Mouse (Mus musculus): ENCODE data around the gene Fbrsl1.

DNA sequence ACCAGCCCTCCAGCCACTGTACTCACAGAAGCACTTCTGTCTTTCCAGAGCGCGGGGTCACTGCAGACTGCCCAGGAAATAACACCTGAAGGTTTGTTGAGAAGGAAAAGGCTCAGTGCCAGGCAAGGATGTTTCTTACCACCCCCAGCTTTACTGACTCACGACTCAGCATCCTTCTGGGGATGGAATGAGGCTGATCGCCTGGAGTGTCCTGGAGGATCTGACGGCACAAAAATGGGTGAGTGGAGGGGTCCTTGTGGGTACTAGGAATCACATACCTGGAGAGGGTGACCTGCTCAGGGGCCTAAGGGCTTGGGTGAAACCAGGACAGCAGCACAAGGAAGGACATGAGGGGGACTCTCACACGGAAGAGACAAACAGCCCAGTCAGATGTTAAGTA, 19.4 kb upstream of the Fbrsl1 start:
- no peak for TF ChIP-seq CTCF (IDR thresholded peaks at IDR 0.05; ENCODE audit: control insufficient read depth, insufficient read depth, low read length)
- no peak for TF ChIP-seq POLR2A (IDR thresholded peaks at IDR 0.05; ENCODE audit: borderline replicate concordance, control insufficient read depth, low read depth, low read length)

Data from bone marrow, adult 2 months (tissue).